Mouse (Mus musculus): ENCODE results near the gene Gtf2h5. TPM values are rescaled to one million over a fixed set of nuclear protein-coding genes. Genes with fewer than 3 reads are reported as not detected.

The Gtf2h5 gene
- 48.5 and 56.7 TPM in 2 replicates for polyA plus RNA-seq (2012; ENCODE audit: insufficient read depth, insufficient read length, missing spikeins)

- H3K4me3 ChIP-seq (ENCODE audit: insufficient read depth, low read length), result peak within 1 kb of the TSS; percentile 91
- H3K27ac ChIP-seq (ENCODE audit: insufficient read depth, low read depth, low read length), result peak within 1 kb of the TSS; percentile 53
- H3K4me1 ChIP-seq (ENCODE audit: control insufficient read depth, insufficient read depth, low read length), result peaks cover 12% of the 10 kb centered on the region
- TF ChIP-seq CTCF (IDR thresholded peaks at IDR 0.05; ENCODE audit: low read depth, low read length), result no peak
- TF ChIP-seq POLR2A (IDR thresholded peaks at IDR 0.05; ENCODE audit: borderline replicate concordance, low read depth, low read length), result no peak
Measured at GRCm38 (mm10) chr17:6079287-6080122, at the start of gene Gtf2h5, which contains the start of gene Serac1. TSS of gene Gtf2h5 (plus strand) at chr17:6079786. TSS of gene Serac1 (minus strand) at chr17:6079741.

- Histone ChIP-seq H3K27ac (ENCODE audit: insufficient read depth, low read depth, low read length) (no peak overlapping the region), H3K4me1 (ENCODE audit: control insufficient read depth, insufficient read depth, low read length) (peaks cover 5% of the 10 kb centered on the region), H3K4me3 (ENCODE audit: insufficient read depth, low read length) (no peak overlapping the region)
- TF ChIP-seq CTCF (IDR thresholded peaks at IDR 0.05; ENCODE audit: low read depth, low read length) (no peak), POLR2A (IDR thresholded peaks at IDR 0.05; ENCODE audit: borderline replicate concordance, low read depth, low read length) (no peak)
Measured at GRCm38 (mm10) chr17:6035661-6036060, 43.9 kb upstream of the Gtf2h5 start.

GRCm38 (mm10) chr17:6036458-6036857 lies 43.1 kb upstream of the Gtf2h5 start:
- no peak overlapping the region for H3K4me3 ChIP-seq (ENCODE audit: insufficient read depth, low read length)
- H3K27ac ChIP-seq (ENCODE audit: insufficient read depth, low read depth, low read length), result no peak overlapping the region
- no peak for TF ChIP-seq POLR2A (IDR thresholded peaks at IDR 0.05; ENCODE audit: borderline replicate concordance, low read depth, low read length)
- TF ChIP-seq CTCF (IDR thresholded peaks at IDR 0.05; ENCODE audit: low read depth, low read length), result no peak
- peaks cover 5% of the 10 kb centered on the region for H3K4me1 ChIP-seq (ENCODE audit: control insufficient read depth, insufficient read depth, low read length)

- no peak overlapping the region for H3K27ac ChIP-seq (ENCODE audit: insufficient read depth, low read depth, low read length)
- H3K4me1 ChIP-seq (ENCODE audit: control insufficient read depth, insufficient read depth, low read length), result peaks cover 5% of the 10 kb centered on the region
- H3K4me3 ChIP-seq (ENCODE audit: insufficient read depth, low read length), result no peak overlapping the region
- no peak for TF ChIP-seq POLR2A (IDR thresholded peaks at IDR 0.05; ENCODE audit: borderline replicate concordance, low read depth, low read length)
- no peak for TF ChIP-seq CTCF (IDR thresholded peaks at IDR 0.05; ENCODE audit: low read depth, low read length)
Measured at GRCm38 (mm10) chr17:6036872-6037271, 42.7 kb upstream of the Gtf2h5 start.

- TF ChIP-seq CTCF (IDR thresholded peaks at IDR 0.05; ENCODE audit: low read depth, low read length), result no peak
- no peak for TF ChIP-seq POLR2A (IDR thresholded peaks at IDR 0.05; ENCODE audit: borderline replicate concordance, low read depth, low read length)
- H3K4me3 ChIP-seq (ENCODE audit: insufficient read depth, low read length), result no peak overlapping the region
- H3K27ac ChIP-seq (ENCODE audit: insufficient read depth, low read depth, low read length), result no peak overlapping the region
- H3K4me1 ChIP-seq (ENCODE audit: control insufficient read depth, insufficient read depth, low read length), result peaks cover 5% of the 10 kb centered on the region
Measured at GRCm38 (mm10) chr17:6037507-6037906, 42.1 kb upstream of the Gtf2h5 start.

GRCm38 (mm10) chr17:6052801-6053200 lies 26.8 kb upstream of the Gtf2h5 start:
- Histone ChIP-seq H3K27ac (ENCODE audit: insufficient read depth, low read depth, low read length) (no peak overlapping the region), H3K4me1 (ENCODE audit: control insufficient read depth, insufficient read depth, low read length) (no peaks in the 10 kb centered on the region), H3K4me3 (ENCODE audit: insufficient read depth, low read length) (no peak overlapping the region)
- TF ChIP-seq CTCF (IDR thresholded peaks at IDR 0.05; ENCODE audit: low read depth, low read length) (no peak), POLR2A (IDR thresholded peaks at IDR 0.05; ENCODE audit: borderline replicate concordance, low read depth, low read length) (no peak)

GRCm38 (mm10) chr17:6054934-6055355 lies 24.6 kb upstream of the Gtf2h5 start:
- Histone ChIP-seq H3K4me1 (ENCODE audit: control insufficient read depth, insufficient read depth, low read length) (no peaks in the 10 kb centered on the region), H3K27ac (ENCODE audit: insufficient read depth, low read depth, low read length) (no peak overlapping the region), H3K4me3 (ENCODE audit: insufficient read depth, low read length) (peak overlapping the region; percentile 37; the same call in 1 of the 2 replicates)
- TF ChIP-seq POLR2A (IDR thresholded peaks at IDR 0.05; ENCODE audit: borderline replicate concordance, low read depth, low read length) (no peak), CTCF (IDR thresholded peaks at IDR 0.05; ENCODE audit: low read depth, low read length) (0 out of 2 replicates have a peak, but pooled peaks have one; percentile 17)

- no peaks in the 10 kb centered on the region for H3K4me1 ChIP-seq (ENCODE audit: control insufficient read depth, insufficient read depth, low read length)
- no peak overlapping the region for H3K4me3 ChIP-seq (ENCODE audit: insufficient read depth, low read length)
- H3K27ac ChIP-seq (ENCODE audit: insufficient read depth, low read depth, low read length), result no peak overlapping the region
- TF ChIP-seq POLR2A (IDR thresholded peaks at IDR 0.05; ENCODE audit: borderline replicate concordance, low read depth, low read length), result no peak
- no peak for TF ChIP-seq CTCF (IDR thresholded peaks at IDR 0.05; ENCODE audit: low read depth, low read length)
Measured at GRCm38 (mm10) chr17:6062793-6063192, 16.8 kb upstream of the Gtf2h5 start.

- H3K27ac ChIP-seq (ENCODE audit: insufficient read depth, low read depth, low read length), result no peak overlapping the region
- no peak for TF ChIP-seq CTCF (IDR thresholded peaks at IDR 0.05; ENCODE audit: low read depth, low read length)
- TF ChIP-seq POLR2A (IDR thresholded peaks at IDR 0.05; ENCODE audit: borderline replicate concordance, low read depth, low read length), result no peak
- no peaks in the 10 kb centered on the region for H3K4me1 ChIP-seq (ENCODE audit: control insufficient read depth, insufficient read depth, low read length)
- no peak overlapping the region for H3K4me3 ChIP-seq (ENCODE audit: insufficient read depth, low read length)
Measured at GRCm38 (mm10) chr17:6063532-6063931, 16.1 kb upstream of the Gtf2h5 start.

- Histone ChIP-seq H3K4me1 (ENCODE audit: control insufficient read depth, insufficient read depth, low read length) (no peaks in the 10 kb centered on the region), H3K4me3 (ENCODE audit: insufficient read depth, low read length) (no peak overlapping the region), H3K27ac (ENCODE audit: insufficient read depth, low read depth, low read length) (no peak overlapping the region)
- no peak for TF ChIP-seq POLR2A (IDR thresholded peaks at IDR 0.05; ENCODE audit: borderline replicate concordance, low read depth, low read length)
Measured at GRCm38 (mm10) chr17:6066021-6066420, 13.6 kb upstream of the Gtf2h5 start.
